Mouse (Mus musculus) adrenal gland, adult (tissue): ENCODE results near the gene Mob3a.

ENCODE experiments used
- DNase-seq, 2 experiments: peaks; one replicate each; pipeline ENCODE4 v3.0.0; 2022 to 2023; ENCODE audit warnings: low spot score in 1 of 2; ENCODE audit not compliant: inconsistent age in 2 of 2

Mob3a gene

DNA sequence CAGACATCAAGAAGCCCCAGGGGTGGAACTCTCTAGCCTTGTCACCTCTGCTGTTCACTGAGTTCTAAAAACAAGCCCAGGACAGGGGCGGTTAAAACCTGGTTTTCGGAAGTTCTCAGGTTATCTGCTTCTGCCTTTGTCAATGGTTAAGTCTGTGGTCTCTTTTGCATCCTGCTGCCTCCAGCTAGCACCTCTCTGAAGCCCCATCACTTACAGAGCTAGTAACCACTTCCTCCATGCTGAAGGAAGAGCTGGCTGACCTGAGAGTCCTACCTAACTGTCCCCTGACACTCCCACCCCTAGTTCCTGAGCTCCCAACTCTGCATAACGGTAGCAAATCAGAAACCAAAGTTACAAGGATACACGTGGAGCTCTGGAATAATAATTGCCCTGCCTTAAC, 1.0 kb downstream of the Mob3a start:
- no peak for DNase-seq

GRCm38 (mm10) chr10:80700038-80700504, 1.7 kb downstream of the Mob3a start:
- no peak for DNase-seq

DNA sequence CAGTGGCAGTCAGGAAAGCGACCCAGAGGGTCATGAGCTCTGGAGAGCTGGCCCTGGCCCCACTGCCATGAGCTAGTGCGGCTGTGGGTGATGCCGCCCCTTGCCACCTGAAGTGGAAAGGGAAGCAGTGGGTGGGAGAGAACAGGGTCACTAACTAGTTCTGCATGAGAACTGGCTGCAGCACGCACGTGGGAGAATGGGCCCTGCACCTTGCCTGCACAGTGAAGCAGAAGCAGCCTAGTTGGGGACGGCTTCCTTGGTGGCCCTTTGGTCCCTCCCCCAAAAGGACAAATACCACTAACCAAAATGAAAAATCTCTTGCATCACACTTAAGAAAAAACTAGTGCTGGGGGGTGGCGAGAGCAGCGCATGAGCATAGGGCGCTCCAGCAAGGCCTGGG, 3.2 kb downstream of the Mob3a start:
- DNase-seq, result no peak

GRCm38 (mm10) chr10:80697812-80698211, 4.0 kb downstream of the Mob3a start:
- no peak for DNase-seq

GRCm38 (mm10) chr10:80697393-80697787, 4.4 kb downstream of the Mob3a start:
- DNase-seq, result no peak

DNA sequence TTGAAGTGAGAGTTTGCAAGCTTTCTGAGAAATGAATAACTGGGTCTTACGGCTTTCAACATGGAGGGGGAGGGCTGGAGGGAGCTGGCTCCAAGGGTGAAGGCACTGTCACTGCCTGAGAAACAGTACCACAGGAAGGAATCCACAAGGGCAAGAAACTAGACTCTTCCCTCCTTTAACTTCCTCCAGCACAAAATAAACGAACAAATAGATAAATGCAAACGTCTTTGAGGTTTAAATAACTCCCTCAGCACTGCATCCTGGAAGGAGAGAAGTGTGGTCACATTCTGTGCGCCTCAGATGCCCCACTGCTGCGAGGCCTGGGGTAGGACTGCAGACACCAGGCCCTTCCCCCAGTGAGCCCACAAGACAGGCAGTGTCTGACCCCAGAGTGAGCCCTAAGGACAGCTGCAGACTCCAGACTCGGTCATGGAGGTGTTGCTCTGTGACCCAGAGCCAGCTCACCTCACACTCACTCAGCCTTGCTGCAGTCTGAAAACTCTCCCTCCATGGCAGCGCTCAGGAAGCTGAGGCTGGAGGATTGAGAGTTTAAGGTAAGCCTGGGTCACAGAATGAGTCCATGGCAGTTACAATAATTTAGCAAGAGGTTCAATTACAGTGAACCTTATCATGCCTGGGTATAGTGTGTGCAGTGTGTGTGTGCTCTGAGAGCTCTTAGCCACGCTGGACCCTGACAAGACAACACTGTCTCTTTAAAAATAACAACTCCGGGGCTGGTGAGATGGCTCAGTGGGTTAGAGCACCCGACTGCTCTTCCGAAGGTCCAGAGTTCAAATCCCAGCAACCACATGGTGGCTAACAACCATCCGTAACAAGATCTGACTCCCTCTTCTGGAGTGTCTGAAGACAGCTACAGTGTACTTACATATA, 5.0 kb downstream of the Mob3a start:
- no peak for DNase-seq

- DNase-seq, result no peak
These were observed 5.8 kb downstream of the Mob3a start for GRCm38 (mm10) chr10:80695801-80696501.

GRCm38 (mm10) chr10:80695186-80695585, 6.6 kb downstream of the Mob3a start:
- DNase-seq, result peak; percentile 75 to 87

GRCm38 (mm10) chr10:80694159-80694938, 7.4 kb downstream of the Mob3a start:
- DNase-seq, result no peak

GRCm38 (mm10) chr10:80693401-80694045, 8.3 kb downstream of the Mob3a start:
- no peak for DNase-seq

DNA sequence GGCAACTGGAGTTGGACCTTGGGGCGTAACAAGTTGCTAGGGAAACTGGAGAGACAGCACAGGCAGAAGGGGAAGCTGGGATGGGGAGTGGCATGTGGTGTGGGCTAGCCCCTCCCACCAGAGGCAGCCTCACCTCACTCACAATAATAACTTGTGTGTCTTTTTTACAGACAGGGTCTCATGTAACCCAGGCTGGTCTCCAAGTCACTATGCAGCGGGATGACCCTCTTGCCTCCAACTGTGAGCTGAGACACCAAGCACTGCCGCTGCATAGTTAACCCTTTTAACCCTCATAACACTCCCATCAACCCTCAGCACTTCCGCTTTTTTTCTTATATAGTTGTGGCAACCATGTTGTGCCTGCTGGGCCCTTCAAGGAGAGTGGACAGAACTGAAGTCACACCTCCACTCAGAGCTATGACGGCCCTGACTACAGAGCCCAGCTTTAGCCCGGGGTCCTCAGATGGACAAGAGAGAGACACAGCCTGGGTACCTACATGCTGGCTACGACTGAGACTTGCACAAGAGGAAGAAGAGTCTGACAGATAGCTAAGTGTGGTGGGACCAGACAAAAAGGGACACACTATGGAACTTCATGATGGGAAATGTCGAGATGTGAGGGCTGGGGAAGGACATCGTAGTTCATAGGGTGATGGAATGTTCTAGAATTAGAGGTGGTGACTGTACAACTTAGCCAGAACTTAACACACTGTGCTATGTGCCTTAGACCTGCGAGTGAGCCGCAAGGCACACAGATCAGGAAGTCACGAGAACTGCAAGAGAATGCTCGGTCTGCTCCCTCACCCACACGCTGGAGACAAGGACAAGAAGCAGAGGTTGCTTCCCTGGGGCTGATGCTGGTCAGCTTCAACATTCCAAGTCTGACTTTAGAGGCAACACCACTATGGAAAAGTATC, 9.3 kb downstream of the Mob3a start:
- no peak for DNase-seq

GRCm38 (mm10) chr10:80687850-80688249, 13.9 kb downstream of the Mob3a start:
- peak; percentile 80 to 93 for DNase-seq

- no peak for DNase-seq
These were observed 15.2 kb downstream of the Mob3a start for GRCm38 (mm10) chr10:80686617-80687016.

DNA sequence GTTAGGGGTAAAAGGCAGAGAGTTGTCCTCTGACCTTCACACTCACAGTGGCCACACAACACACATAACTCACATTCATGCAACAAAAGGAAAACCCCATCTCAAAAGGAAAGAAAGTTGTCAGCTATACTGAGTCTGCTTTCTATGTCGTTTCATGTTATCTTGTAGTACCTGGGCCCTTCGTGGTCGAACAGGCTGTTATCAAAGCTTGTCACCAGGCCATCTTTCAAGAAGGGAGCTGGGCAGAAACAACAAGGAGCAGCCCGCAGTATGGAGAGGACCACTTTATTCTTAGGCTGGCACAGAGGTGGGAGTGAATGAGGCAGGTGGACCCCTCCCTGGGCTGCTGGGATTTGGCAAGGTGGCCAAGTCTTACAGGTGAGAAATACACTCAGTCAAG, 16.8 kb downstream of the Mob3a start:
- no peak for DNase-seq

DNA sequence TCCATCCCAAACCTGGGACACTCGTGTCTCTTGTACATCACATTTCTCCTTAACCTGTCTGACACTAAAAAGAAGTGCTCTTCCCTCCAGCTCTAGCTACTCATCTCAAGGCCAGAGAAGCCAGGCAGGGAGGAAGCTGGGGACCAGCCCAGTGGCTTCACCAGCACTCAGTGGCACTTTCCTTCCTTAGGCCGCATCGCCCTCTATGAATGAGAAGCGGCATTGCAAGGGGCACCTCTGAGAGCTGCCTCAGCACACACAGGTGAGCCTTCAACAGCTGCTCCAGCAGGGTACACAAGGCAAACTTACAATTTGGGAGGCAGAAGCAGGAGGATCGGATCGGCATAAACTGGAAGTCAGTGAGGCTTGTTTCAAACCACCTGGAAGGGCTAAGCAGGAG, 17.6 kb downstream of the Mob3a start:
- peak; percentile 81 to 92 for DNase-seq

- peak; percentile 53 to 73 for DNase-seq
These were observed 18.1 kb downstream of the Mob3a start for GRCm38 (mm10) chr10:80683647-80684046.

DNA sequence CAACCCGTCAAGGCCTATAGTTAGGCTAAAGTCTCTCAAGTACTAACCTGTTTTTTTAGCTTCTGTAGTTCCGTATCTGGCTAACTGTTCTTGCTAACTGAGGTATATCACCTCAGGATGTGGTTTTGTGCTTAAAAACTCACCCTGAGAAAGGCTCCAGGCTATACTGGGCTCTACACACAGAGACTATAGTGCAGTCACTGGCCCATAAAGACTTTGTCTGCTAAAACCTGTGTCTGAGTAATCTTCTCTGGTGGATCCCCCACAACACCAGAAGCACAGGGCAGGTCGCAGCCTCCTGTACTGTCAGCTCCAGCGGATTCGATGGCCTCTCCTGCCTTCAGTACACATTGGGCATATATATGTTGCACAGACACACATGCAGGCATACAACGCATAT, 19.8 kb downstream of the Mob3a start:
- DNase-seq, result no peak

DNA sequence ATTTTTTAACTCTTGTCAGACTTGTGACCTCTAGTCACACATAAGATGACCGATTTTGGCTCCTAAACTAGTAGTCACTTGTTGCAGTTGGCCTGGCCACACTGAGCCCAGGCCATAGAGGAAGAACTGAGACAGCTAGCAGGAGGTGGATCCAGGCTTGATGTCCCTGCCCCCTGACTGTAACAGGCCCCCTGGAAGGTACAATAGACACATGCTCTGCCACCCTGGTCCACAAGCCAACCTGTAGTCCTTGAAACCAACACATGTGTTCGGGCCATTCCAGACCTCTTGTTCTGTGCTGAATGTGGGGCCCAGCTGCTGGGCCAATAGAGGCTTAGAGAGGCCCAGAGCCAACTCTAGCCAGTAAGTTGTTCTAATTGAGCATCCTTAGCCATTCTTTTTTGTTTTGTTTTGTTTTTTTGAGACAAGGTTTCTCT, 21.5 kb downstream of the Mob3a start:
- no peak for DNase-seq

- peak; percentile 74 to 76 for DNase-seq
These were observed 22.1 kb downstream of the Mob3a start for GRCm38 (mm10) chr10:80679556-80680259.
